Mouse (Mus musculus): Measurements from ENCODE around the gene Apol11b. TPM values are rescaled to one million over a fixed set of nuclear protein-coding genes. Genes with fewer than 3 reads are reported as not detected.
"Not testable (repeated sequence)": the region's sequence is repeated elsewhere in the genome, so short reads cannot be mapped to it uniquely, and the experiment has no call there.

The Apol11b gene
- polyA plus RNA-seq, 1 experiment from 2014 or later: not detected

DNA sequence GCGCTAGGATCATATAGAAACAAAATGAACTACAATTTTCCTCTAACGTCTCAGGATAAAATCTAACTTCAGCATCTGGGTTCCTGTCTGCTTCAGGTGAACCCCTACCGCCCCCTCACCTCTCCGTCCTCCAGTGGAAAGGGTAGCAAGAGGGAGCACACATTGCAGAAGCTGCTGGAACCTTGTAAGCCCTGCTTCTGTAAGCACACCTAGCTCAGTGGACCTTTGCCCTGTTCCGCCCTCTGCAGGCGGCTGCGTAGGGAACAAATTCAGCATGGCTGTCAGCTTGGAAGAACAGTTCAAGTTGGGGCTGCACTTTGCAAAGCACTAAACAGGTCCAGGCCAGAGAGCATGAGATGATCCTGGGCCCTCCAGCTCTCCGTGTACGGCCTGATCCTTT, 14.4 kb downstream of the Apol11b start:
- not testable (repeated sequence) for H3K9me3 ChIP-seq (replicated peaks; ENCODE audit: control insufficient read depth, low read length); H3K4me3 ChIP-seq (ENCODE audit: low read depth, low read length); H3K4me1 ChIP-seq (ENCODE audit: control insufficient read depth, insufficient read depth, low read length); ATAC-seq (replicated peaks; ENCODE audit: insufficient number of reproducible peaks, low FRiP score, low TSS enrichment, low read depth); H3K27ac ChIP-seq (replicated peaks; ENCODE audit: low read depth, low read length); H3K4me2 ChIP-seq (ENCODE audit: low read depth, low read length); DNase-seq (ENCODE audit: low spot score); H3K27me3 ChIP-seq (ENCODE audit: control insufficient read depth, insufficient read depth, low read length); H3K9ac ChIP-seq (replicated peaks; ENCODE audit: low read length); H3K36me3 ChIP-seq (replicated peaks; ENCODE audit: control insufficient read depth, insufficient read depth, low read depth, low read length)
- WGBS: 64% methylated on average over 9 of the region's 9 CpGs

DNA sequence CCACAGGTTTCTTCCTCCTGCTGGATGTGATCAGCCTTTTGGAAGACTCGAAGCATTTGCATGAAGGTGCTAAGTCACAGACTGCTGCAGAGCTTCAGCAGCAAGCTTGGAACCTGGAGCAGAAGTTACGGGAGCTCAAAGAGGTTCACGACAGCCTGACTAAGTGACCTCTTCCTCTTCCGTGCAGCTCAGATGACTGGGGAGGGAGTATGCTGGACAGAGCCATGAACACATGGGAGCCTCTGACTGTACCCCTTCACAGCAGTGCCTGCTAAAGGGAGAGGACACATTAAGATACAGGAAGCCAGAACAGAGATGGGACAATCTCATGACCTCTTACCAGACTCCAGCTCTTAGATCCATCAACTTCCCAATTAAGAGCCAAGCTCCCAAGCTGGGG, 16.6 kb downstream of the Apol11b start:
- H3K4me2 ChIP-seq (ENCODE audit: low read depth, low read length); H3K4me3 ChIP-seq (ENCODE audit: low read depth, low read length); H3K27me3 ChIP-seq (ENCODE audit: control insufficient read depth, insufficient read depth, low read length); DNase-seq (ENCODE audit: low spot score); H3K4me1 ChIP-seq (ENCODE audit: control insufficient read depth, insufficient read depth, low read length); H3K9me3 ChIP-seq (replicated peaks; ENCODE audit: control insufficient read depth, low read length); H3K36me3 ChIP-seq (replicated peaks; ENCODE audit: control insufficient read depth, insufficient read depth, low read depth, low read length); H3K9ac ChIP-seq (replicated peaks; ENCODE audit: low read length); ATAC-seq (replicated peaks; ENCODE audit: insufficient number of reproducible peaks, low FRiP score, low TSS enrichment, low read depth); H3K27ac ChIP-seq (replicated peaks; ENCODE audit: low read depth, low read length): not testable (repeated sequence)
- 81% methylated on average over 4 of the region's 4 CpGs for WGBS

DNA sequence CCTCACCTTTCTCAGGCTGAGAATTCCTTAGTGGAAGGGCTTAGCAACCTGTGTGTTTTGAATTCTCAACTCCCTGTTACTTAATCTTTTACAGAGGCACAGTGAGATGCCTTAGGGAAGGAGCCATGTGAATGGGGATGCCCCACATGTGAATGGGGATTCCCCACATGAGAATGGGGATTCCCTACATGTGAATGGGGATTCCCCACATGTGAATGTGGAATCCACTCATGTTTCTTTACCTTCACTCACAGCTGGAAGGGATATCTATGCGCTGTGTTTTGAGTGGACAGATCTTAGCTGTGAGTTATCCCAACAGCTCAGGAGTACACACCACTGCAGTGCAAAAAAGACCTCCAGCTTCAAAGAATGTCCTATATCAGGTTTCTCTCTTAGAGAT, 18.4 kb downstream of the Apol11b start:
- no peak overlapping the region for H3K4me3 ChIP-seq (ENCODE audit: low read depth, low read length)
- no peaks in the 10 kb centered on the region for H3K4me1 ChIP-seq (ENCODE audit: control insufficient read depth, insufficient read depth, low read length)

DNA sequence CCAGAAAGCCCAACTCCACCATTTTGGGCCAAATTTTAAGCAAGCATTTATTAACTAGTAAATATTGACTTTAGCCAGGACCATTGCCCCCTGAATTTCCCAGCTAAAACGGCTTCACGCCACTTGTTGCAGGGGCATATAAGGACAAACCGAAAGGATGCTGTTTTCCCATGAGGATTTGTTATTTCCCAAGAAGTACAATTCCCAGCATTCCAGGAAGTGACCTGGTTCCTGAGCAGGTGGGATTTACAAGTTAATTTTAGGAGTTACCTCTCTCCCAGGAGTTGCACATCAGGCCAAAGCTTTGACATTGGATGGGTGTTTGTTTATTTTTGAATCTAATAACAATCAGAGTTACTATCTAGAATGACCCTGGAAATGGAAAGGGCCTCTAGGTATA, 37.0 kb downstream of the Apol11b start:
- DNase-seq (ENCODE audit: low spot score) (no peak), ATAC-seq (replicated peaks; ENCODE audit: insufficient number of reproducible peaks, low FRiP score, low TSS enrichment, low read depth) (no peak)
- Histone ChIP-seq H3K4me2 (ENCODE audit: low read depth, low read length) (no peak overlapping the region), H3K9ac (replicated peaks; ENCODE audit: low read length) (no peak overlapping the region), H3K27me3 (ENCODE audit: control insufficient read depth, insufficient read depth, low read length) (no peaks in the 10 kb centered on the region), H3K9me3 (replicated peaks; ENCODE audit: control insufficient read depth, low read length) (no peaks in the 10 kb centered on the region), H3K36me3 (replicated peaks; ENCODE audit: control insufficient read depth, insufficient read depth, low read depth, low read length) (no peaks in the 10 kb centered on the region), H3K4me1 (ENCODE audit: control insufficient read depth, insufficient read depth, low read length) (no peaks in the 10 kb centered on the region), H3K27ac (replicated peaks; ENCODE audit: low read depth, low read length) (no peak overlapping the region), H3K4me3 (ENCODE audit: low read depth, low read length) (no peak overlapping the region)
- WGBS: 76% methylated on average over 3 of the region's 3 CpGs

More for the DNA sequence above, 18.4 kb downstream of the Apol11b start:
- no peaks in the 10 kb centered on the region for H3K9me3 ChIP-seq (replicated peaks; ENCODE audit: control insufficient read depth, low read length)
- H3K27me3 ChIP-seq (ENCODE audit: control insufficient read depth, insufficient read depth, low read length): no peaks in the 10 kb centered on the region
- ATAC-seq (replicated peaks; ENCODE audit: insufficient number of reproducible peaks, low FRiP score, low TSS enrichment, low read depth) (no peak), DNase-seq (ENCODE audit: low spot score) (no peak)
- H3K9ac ChIP-seq (replicated peaks; ENCODE audit: low read length): no peak overlapping the region
- H3K27ac ChIP-seq (replicated peaks; ENCODE audit: low read depth, low read length): no peak overlapping the region
- WGBS: 79% methylated on average over 1 of the region's 1 CpGs
- no peaks in the 10 kb centered on the region for H3K36me3 ChIP-seq (replicated peaks; ENCODE audit: control insufficient read depth, insufficient read depth, low read depth, low read length)
- no peak overlapping the region for H3K4me2 ChIP-seq (ENCODE audit: low read depth, low read length)

DNA sequence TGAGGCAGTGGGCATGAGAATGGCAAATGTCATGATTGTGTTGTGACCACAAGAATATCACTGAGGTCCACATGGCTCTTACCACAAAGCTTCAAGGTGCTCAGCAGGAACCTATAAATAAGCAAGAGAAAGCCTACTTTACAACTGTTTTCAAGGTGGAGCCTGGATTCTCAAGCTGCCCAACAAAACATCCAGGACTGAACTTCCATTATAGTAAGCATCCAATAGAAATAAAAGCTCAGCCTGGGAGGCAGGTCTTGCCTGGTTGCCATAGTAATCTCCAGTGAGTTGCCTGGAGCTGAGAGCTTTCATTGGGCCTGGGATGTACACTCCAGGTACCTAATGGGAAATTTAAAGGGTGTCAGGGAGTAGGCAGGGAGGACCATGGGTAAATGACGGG, 44.1 kb downstream of the Apol11b start, which contains the start of gene Gm36245:
Gene Gm36245, plus strand, starts transcription at position 301 of the 400 bp plus-strand sequence.
- no peak within 1 kb of the TSS for H3K4me3 ChIP-seq (ENCODE audit: low read depth, low read length)
- no peaks in the 10 kb centered on the region for H3K4me1 ChIP-seq (ENCODE audit: control insufficient read depth, insufficient read depth, low read length)
- DNase-seq (ENCODE audit: low spot score) (no peak), ATAC-seq (replicated peaks; ENCODE audit: insufficient number of reproducible peaks, low FRiP score, low TSS enrichment, low read depth) (no peak)
- H3K36me3 ChIP-seq (replicated peaks; ENCODE audit: control insufficient read depth, insufficient read depth, low read depth, low read length): no peaks in the 10 kb centered on the region
- no peak within 1 kb of the TSS for H3K4me2 ChIP-seq (ENCODE audit: low read depth, low read length)
- H3K9ac ChIP-seq (replicated peaks; ENCODE audit: low read length): no peak within 1 kb of the TSS
- no peaks in the 10 kb centered on the region for H3K27me3 ChIP-seq (ENCODE audit: control insufficient read depth, insufficient read depth, low read length)
- H3K27ac ChIP-seq (replicated peaks; ENCODE audit: low read depth, low read length): no peak within 1 kb of the TSS
- 88% methylated on average over 1 of the region's 1 CpGs for WGBS
- H3K9me3 ChIP-seq (replicated peaks; ENCODE audit: control insufficient read depth, low read length): no peaks in the 10 kb centered on the region

DNA sequence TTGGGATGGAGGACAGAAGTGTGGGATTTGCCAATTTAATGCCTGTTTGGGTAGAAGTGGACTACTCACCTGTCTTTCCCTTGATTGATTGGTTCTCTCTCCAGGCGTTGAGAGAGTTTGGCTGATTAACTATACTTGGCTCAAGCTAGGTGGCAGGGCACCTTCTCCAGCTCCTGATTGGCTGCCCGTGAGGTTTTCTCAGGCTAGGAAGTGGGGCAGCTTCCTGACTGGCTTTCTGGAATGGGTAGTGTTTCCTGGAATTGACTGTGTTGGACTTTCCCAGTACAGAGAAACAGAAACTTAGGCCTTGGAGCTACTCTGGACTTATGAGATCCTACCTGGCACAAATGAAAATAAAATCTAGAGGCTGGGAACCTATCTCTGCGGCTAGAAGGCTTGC, 44.7 kb downstream of the Apol11b start:
- DNase-seq (ENCODE audit: low spot score) (no peak), ATAC-seq (replicated peaks; ENCODE audit: insufficient number of reproducible peaks, low FRiP score, low TSS enrichment, low read depth) (no peak)
- Histone ChIP-seq H3K4me2 (ENCODE audit: low read depth, low read length) (no peak overlapping the region), H3K4me3 (ENCODE audit: low read depth, low read length) (no peak overlapping the region), H3K4me1 (ENCODE audit: control insufficient read depth, insufficient read depth, low read length) (no peaks in the 10 kb centered on the region), H3K36me3 (replicated peaks; ENCODE audit: control insufficient read depth, insufficient read depth, low read depth, low read length) (no peaks in the 10 kb centered on the region), H3K27ac (replicated peaks; ENCODE audit: low read depth, low read length) (no peak overlapping the region), H3K9ac (replicated peaks; ENCODE audit: low read length) (no peak overlapping the region), H3K27me3 (ENCODE audit: control insufficient read depth, insufficient read depth, low read length) (no peaks in the 10 kb centered on the region), H3K9me3 (replicated peaks; ENCODE audit: control insufficient read depth, low read length) (no peaks in the 10 kb centered on the region)
- 68% methylated on average over 3 of the region's 3 CpGs for WGBS

DNA sequence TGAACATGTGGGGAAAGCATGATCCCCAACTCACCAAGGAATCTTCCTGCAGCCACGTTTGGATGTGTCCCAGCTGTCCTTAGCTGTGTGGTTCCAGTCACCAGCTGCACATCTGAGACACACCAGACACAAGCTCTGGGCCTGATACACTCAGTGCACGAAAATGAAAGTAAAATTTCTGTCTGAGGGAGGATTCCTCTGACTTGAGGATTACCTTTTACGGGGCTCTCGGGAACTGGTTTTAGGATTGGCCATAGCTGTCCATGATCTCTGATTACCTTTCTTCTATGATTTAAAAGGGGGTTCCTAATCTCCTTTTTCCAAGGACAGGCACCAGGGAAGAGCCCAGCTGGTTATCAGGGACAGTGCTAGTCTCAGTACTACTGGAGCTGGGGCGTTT, 47.1 kb downstream of the Apol11b start, which contains the start of gene Apol10b:
Gene Apol10b, minus strand, starts transcription at position 165 of the 400 bp plus-strand sequence.
- Histone ChIP-seq H3K4me2 (ENCODE audit: low read depth, low read length) (no peak within 1 kb of the TSS), H3K4me3 (ENCODE audit: low read depth, low read length) (no peak within 1 kb of the TSS), H3K27ac (replicated peaks; ENCODE audit: low read depth, low read length) (no peak within 1 kb of the TSS), H3K9me3 (replicated peaks; ENCODE audit: control insufficient read depth, low read length) (no peaks in the 10 kb centered on the region), H3K27me3 (ENCODE audit: control insufficient read depth, insufficient read depth, low read length) (no peaks in the 10 kb centered on the region), H3K36me3 (replicated peaks; ENCODE audit: control insufficient read depth, insufficient read depth, low read depth, low read length) (no peaks in the 10 kb centered on the region), H3K4me1 (ENCODE audit: control insufficient read depth, insufficient read depth, low read length) (no peaks in the 10 kb centered on the region), H3K9ac (replicated peaks; ENCODE audit: low read length) (no peak within 1 kb of the TSS)
- DNase-seq (ENCODE audit: low spot score): no peak
- 64% methylated on average over 5 of the region's 5 CpGs for WGBS
- ATAC-seq (replicated peaks; ENCODE audit: insufficient number of reproducible peaks, low FRiP score, low TSS enrichment, low read depth): no peak

DNA sequence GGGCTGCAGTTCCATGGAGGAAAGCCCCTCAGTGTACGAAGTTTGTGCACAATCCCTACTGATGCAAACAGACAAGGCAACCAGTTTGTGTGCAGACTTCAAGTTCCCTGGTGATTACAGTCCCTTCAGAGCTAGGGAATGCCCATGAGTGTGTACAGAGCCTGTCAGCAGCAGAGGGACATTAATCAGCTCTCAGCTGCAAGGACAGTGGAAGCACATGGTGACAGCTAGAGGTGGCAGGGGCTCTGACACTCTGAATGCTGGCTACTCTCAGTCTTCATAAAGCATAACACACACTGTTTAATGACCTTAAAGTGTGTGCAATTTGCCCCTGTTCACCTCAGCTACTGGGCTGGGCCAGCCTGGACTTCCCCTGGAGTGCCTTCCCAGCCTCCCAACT, 49.5 kb downstream of the Apol11b start:
- Histone ChIP-seq H3K9me3 (replicated peaks; ENCODE audit: control insufficient read depth, low read length) (no peaks in the 10 kb centered on the region), H3K4me3 (ENCODE audit: low read depth, low read length) (no peak overlapping the region), H3K9ac (replicated peaks; ENCODE audit: low read length) (no peak overlapping the region), H3K27me3 (ENCODE audit: control insufficient read depth, insufficient read depth, low read length) (no peaks in the 10 kb centered on the region), H3K4me2 (ENCODE audit: low read depth, low read length) (no peak overlapping the region), H3K36me3 (replicated peaks; ENCODE audit: control insufficient read depth, insufficient read depth, low read depth, low read length) (no peaks in the 10 kb centered on the region), H3K27ac (replicated peaks; ENCODE audit: low read depth, low read length) (no peak overlapping the region), H3K4me1 (ENCODE audit: control insufficient read depth, insufficient read depth, low read length) (no peaks in the 10 kb centered on the region)
- DNase-seq (ENCODE audit: low spot score): no peak
- ATAC-seq (replicated peaks; ENCODE audit: insufficient number of reproducible peaks, low FRiP score, low TSS enrichment, low read depth): no peak
- WGBS: 80% methylated on average over 1 of the region's 1 CpGs

Measured in embryonic facial prominence, embryonic 11.5 days (tissue).